Mouse (Mus musculus): ENCODE measurements around the gene Coq6. TPM values are rescaled to one million over a fixed set of nuclear protein-coding genes. Genes with fewer than 3 reads are reported as not detected.

The Coq6 gene
- polyA plus RNA-seq (2012; rRNA removed; ENCODE audit: low replicate concordance) = 35.1 and 38.7 TPM in 2 replicates

DNA sequence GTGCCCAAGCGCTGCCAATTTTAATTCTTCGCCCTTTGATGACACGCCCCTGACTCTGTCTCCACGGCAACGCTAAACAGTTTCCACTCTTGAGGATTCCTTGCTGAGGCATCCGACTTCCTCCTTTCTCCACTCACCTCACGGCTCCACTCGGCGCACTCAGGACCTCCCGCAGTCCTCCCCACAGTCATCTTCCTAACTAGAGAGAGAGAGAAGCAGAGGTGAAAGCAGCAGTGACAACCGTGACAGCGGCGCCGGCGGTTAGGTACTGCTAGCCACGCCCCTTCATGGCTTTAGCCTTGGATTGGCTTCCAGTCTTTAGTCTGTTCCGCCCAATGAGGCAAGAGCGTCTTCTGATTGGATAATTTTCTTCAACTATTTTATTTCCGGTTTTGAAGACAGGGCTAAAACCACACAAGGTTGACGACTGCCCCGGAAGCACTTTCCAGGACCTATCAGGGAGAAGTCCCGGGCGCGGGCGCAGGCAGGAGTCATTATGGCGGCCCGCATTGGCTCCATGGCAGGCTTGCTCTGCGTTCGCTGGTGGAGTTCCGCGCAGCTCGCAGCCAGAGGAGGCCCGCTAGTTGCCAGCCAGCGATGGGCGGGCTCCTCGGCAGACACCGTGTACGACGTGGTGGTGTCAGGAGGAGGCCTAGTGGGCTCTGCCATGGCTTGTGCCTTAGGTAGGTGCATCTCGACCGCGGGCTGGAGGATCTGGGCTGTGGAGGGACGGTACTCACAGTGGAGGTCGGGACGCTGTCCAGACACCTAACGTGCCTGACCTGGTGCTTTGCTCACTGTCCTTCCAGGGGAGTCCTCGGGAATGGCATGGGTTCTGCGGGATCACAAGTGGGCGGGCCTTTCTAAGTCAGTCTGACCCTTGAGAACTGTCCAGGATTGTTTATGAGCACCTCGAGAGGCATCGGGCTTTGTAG lies at the start of gene Coq6, which contains the start of gene Fam161b:
Coq6 (plus strand) TSS at position 103 of the 935 bp plus-strand sequence.
Fam161b (minus strand) TSS at position 279 of the 935 bp plus-strand sequence.

GRCm38 (mm10) chr12:84316721-84317621 lies 44.5 kb upstream of the Coq6 start, which contains the start of gene Zfp410:
Gene Zfp410 (plus strand): TSS chr12:84316852.

GRCm38 (mm10) chr12:84408819-84409507 lies 47.5 kb downstream of the Coq6 start, which contains the start of the genes Entpd5 and Bbof1:
Gene Entpd5 (minus strand): TSS chr12:84409029.
Gene Bbof1 (plus strand): TSS chr12:84409071.

DNA sequence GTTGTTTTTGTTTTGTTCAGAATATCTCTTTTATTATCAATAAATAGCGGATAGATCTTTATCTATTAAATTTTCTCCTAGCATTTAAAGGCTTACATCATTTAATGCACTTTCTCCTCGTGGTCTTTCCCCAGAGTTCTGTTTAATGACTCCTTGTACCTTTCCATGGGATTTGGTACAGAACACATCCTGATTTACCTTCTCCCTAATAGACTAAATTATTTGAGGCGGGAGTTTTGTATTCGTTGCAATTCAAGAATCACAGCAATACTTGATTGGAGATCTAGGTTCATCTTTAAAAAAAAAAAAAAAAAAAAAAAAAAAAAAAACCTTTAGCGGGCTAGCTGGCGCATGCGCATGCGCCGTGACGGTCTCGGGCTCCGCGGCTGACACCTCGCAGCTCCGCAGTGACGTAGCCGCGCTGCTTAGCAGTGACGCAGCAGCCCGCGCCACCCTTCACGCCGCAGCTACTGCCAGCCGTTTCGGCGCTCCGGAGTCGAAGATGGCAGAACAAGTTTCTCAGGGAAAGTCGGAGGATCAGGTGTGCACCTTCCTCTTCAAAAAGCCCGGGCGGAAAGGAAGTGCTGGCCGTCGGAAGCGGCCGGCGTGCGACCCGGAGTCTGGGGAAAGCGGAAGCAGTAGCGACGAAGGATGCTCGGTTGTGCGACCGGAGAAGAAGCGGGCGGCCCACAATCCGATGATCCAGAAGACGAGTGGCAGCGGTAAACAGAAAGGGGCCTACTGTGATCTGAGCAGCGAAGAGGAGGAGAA lies 55.6 kb downstream of the Coq6 start, which contains the start of gene Rnf113a2:
Rnf113a2 (plus strand) TSS at position 363 of the 771 bp plus-strand sequence.

Other genes starting within 250 kb of the Coq6 start
- 0.25 and 0.62 TPM in 2 replicates for gene Dnal1, start 247.3 kb upstream of the Coq6 start, polyA plus RNA-seq (2012; rRNA removed; ENCODE audit: low replicate concordance)
- 0.20 and 0.41 TPM in 2 replicates for gene Pnma1, start 213.2 kb upstream of the Coq6 start, polyA plus RNA-seq (2012; rRNA removed; ENCODE audit: low replicate concordance)
- 9.3 and 10.4 TPM in 2 replicates for gene Elmsan1, start 142.8 kb upstream of the Coq6 start, polyA plus RNA-seq (2012; rRNA removed; ENCODE audit: low replicate concordance)
- 4.3 and 5.2 TPM in 2 replicates for gene Ptgr2, start 76.4 kb upstream of the Coq6 start, polyA plus RNA-seq (2012; rRNA removed; ENCODE audit: low replicate concordance)
- 16.1 and 17.3 TPM in 2 replicates for gene Zfp410, start 44.8 kb upstream of the Coq6 start, polyA plus RNA-seq (2012; rRNA removed; ENCODE audit: low replicate concordance)
- gene Fam161b, start 176 bp downstream of the Coq6 start, polyA plus RNA-seq (2012; rRNA removed; ENCODE audit: low replicate concordance) = 0.38 and 0.71 TPM in 2 replicates
- 16.7 and 18.1 TPM in 2 replicates for gene Entpd5, start 47.4 kb downstream of the Coq6 start, polyA plus RNA-seq (2012; rRNA removed; ENCODE audit: low replicate concordance)
- 0.04 TPM in 1 of 2 replicates, not detected in the other for gene Bbof1, start 47.4 kb downstream of the Coq6 start, polyA plus RNA-seq (2012; rRNA removed; ENCODE audit: low replicate concordance)
- 0.36 and 0.65 TPM in 2 replicates for gene Rnf113a2, start 55.5 kb downstream of the Coq6 start, polyA plus RNA-seq (2012; rRNA removed; ENCODE audit: low replicate concordance)
- 1.0 and 1.8 TPM in 2 replicates for gene Aldh6a1, start 89.3 kb downstream of the Coq6 start, polyA plus RNA-seq (2012; rRNA removed; ENCODE audit: low replicate concordance)
- gene Lin52, start 89.8 kb downstream of the Coq6 start, polyA plus RNA-seq (2012; rRNA removed; ENCODE audit: low replicate concordance) = 0.83 and 2.3 TPM in 2 replicates
- gene Vsx2, start 208.1 kb downstream of the Coq6 start, polyA plus RNA-seq (2012; rRNA removed; ENCODE audit: low replicate concordance) = not detected in 2 replicates

Data from duodenum, adult 2 months (tissue).